Mouse (Mus musculus): ENCODE measurements at regions not wholly inside any gene's neighbourhood (a gene's known extent, or its start where the extent isn't known, plus 50 kb on each side); places are given as distances from the start of the nearest gene placed in this dataset.
"Not testable (repeated sequence)": the region's sequence is repeated elsewhere in the genome, so short reads cannot be mapped to it uniquely, and the experiment has no call there.

- DNase-seq, result not testable (repeated sequence)
Measured at GRCm38 (mm10) chr17:9278046-9278445, 143.8 kb upstream of the Gm17728 start.

GRCm38 (mm10) chr17:9279481-9279880 lies 142.4 kb upstream of the Gm17728 start:
- DNase-seq, result no peak

GRCm38 (mm10) chr17:9281891-9282290 lies 140.0 kb upstream of the Gm17728 start:
- no peak for DNase-seq

- DNase-seq, result no peak
Measured at GRCm38 (mm10) chr17:9282333-9283176, 139.3 kb upstream of the Gm17728 start.

GRCm38 (mm10) chr17:9286431-9286830 lies 135.4 kb upstream of the Gm17728 start:
- no peak for DNase-seq

GRCm38 (mm10) chr17:9286834-9287233 lies 135.0 kb upstream of the Gm17728 start:
- no peak for DNase-seq

- DNase-seq, result no peak
Measured at GRCm38 (mm10) chr17:9287682-9288081, 134.2 kb upstream of the Gm17728 start.

- DNase-seq, result no peak
Measured at GRCm38 (mm10) chr17:9291601-9292000, 130.3 kb upstream of the Gm17728 start.

- no peak for DNase-seq
Measured at GRCm38 (mm10) chr17:9292296-9292695, 129.6 kb upstream of the Gm17728 start.

GRCm38 (mm10) chr17:9296371-9296770 lies 125.5 kb upstream of the Gm17728 start:
- no peak for DNase-seq

- DNase-seq, result no peak
Measured at GRCm38 (mm10) chr17:9298231-9298630, 123.6 kb upstream of the Gm17728 start.

GRCm38 (mm10) chr17:9301101-9301501 lies 120.8 kb upstream of the Gm17728 start:
- no peak for DNase-seq

GRCm38 (mm10) chr17:9308507-9308906 lies 113.4 kb upstream of the Gm17728 start:
- peak; percentile 5 for DNase-seq

- no peak for DNase-seq
Measured at GRCm38 (mm10) chr17:9322772-9323171, 99.1 kb upstream of the Gm17728 start.

GRCm38 (mm10) chr17:9328886-9329455 lies 92.9 kb upstream of the Gm17728 start:
- DNase-seq, result no peak

- no peak for DNase-seq
Measured at GRCm38 (mm10) chr17:9357572-9358159, 64.2 kb upstream of the Gm17728 start.

Data from cerebellum, adult 11-12 months (tissue).